Mouse (Mus musculus): ENCODE data around the gene Mfsd5.

Mfsd5 gene

DNA sequence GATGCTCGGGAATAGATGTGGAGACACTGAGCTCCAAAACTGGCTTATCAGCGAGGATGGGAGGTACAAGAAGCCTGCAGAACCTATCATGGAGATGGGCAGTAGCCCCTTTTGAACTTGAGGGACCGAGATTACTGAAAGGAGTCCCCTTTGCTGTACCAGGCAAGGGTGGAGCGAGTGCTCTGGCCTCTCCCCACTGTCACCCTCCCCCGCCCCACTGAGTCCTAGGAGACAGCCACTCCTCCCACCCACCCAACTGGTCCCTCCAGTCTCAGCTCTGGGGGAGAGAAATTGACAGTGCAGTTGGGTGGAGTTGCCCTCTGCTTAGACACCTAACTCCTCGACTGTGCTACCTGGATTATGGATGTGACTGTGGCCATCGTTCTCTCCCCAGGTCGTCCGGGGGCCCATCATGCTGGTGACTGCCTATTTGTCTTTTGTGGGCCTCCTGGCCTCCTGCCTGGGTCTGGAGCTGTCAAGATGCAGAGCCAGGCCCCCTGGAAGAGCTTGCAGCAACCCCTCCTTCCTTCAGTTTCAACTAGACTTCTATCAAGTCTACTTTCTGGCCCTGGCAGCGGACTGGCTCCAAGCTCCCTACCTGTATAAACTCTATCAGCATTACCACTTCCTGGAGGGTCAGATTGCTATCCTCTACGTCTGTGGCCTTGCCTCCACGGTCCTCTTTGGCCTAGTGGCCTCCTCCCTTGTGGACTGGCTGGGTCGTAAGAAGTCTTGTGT lies 698 bp downstream of the Mfsd5 start:
- in situ Hi-C loops (cut with MseI, MboI), result no loop called here

DNA sequence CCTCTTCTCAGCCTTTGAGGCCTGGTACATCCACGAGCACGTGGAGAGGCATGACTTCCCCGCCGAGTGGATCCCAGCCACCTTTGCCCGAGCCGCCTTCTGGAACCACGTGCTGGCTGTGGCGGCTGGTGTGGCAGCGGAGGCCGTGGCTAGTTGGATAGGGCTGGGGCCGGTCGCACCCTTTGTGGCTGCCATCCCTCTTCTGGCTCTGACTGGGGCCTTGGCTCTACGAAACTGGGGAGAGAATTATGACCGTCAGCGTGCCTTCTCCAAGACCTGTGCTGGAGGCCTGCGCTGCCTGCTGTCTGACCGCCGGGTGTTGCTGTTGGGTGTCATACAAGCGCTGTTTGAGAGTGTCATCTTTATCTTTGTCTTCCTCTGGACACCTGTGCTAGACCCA lies 1.4 kb downstream of the Mfsd5 start:
- in situ Hi-C loops (cut with MseI, MboI), result no loop called here

- in situ Hi-C loops (cut with MseI, MboI), result no loop called here
Measured at GRCm38 (mm10) chr15:102282463-102283292, 3.4 kb downstream of the Mfsd5 start.

GRCm38 (mm10) chr15:102283648-102284047 lies 4.4 kb downstream of the Mfsd5 start:
- in situ Hi-C loops (cut with MseI, MboI), result no loop called here

DNA sequence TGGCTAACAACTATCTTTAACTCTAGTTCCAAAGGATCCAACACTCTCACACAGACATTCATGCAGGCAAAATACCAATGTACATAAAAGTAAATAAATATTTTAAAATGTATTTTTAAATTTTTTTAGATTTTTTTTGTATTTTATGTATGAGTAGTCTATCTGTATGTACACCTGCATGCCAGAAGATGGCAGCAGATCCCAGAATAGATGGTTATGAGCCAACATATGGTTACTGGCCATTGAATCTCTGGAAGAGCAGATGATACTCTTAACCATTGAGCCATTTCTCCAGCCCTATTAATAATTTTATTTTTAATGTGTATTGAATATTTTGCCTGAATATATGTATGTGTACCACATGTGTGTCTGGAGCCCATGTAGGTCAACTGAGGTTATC lies 8.1 kb downstream of the Mfsd5 start:
- in situ Hi-C loops (cut with MseI, MboI), result no loop called here

DNA sequence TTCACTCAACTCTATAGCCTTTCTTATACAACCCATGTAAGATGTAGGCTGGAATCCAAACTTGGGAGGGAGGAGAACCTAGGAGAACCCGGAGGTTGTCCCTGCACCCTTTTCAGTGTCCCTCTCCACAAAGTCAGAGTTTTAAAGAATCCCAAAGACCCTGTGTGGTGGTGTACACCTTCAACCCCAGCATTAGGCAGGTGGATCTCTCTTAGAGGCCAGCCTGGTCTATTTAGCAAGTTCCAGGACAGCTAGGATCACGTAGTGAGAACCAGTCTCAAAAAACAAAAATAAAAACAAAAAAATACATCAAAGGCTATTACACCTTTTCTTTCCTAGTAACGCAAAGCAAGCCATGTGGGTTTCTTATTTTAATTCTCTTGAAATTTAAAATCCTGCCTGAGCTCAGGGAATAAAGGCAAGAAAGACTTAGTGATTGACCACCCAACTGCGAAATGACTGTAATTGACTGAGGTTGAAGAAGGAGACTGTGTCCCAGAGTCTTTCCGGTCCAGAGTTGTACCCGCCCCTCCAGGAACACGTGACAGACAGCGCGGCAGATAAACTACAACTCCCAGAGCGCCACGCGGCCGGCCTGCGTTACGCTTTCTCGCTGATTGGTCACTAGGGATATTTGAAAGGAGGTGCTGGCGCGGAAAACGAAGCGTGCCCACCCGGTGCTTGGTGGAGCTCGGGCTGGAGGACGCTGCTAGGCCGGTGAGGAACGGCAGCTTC lies 16.5 kb downstream of the Mfsd5 start, which contains the start of gene Espl1:
Espl1 (plus strand) TSS at position 634 of the 735 bp plus-strand sequence.
- in situ Hi-C loops (cut with MseI, MboI), result no loop called here

DNA sequence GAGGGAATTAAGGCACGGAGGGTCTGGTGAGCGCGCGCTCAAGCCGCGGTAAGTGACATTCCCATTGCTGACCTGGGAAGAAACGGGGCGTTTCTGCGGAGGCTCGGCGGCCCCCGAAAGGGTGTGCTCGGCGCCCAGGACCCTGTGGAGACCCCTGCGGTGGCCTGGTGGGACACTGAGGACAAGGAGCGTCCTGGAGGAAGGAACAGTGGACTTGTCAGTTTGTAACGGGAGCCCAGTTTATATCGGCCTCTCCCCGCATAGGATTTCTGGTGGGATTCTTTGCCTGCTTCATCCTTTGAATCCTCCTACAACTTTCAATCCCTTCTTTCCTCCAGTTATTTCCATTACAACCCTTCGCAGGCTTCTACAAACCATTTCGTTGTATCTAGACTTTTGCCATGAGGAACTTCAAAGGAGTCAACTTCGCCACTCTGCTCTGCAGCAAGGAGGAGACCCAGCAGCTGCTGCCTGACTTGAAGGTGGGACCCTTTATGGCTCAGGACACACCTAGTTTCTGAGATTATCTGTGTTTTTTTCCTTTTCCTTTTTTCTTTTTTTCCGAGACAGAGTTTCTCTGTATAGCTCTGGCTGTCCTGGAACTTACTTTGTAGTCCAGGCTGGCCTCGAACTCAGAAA lies 17.2 kb downstream of the Mfsd5 start:
- in situ Hi-C loops (cut with MseI, MboI), result no loop called here

DNA sequence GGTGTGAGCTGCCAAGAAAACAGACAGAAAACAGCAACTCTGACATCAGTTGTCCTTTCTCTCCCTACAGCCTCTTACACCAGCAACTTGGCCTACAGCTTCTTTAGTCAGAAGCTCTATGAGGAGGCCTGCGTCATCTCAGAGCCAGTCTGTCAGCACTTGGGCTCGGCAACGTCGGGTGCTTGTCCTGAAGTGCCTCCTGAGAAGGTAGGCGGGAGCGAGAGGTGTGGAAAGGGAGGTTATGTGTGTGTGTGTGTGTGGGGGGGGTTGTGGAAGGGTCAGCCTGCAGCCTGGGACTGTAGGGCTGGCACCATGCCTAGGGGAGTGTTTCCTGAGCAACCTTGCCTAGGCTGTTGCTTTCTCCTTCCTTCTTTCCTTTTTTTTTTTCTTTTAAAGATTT lies 23.3 kb downstream of the Mfsd5 start:
- in situ Hi-C loops (cut with MseI, MboI), result no loop called here

DNA sequence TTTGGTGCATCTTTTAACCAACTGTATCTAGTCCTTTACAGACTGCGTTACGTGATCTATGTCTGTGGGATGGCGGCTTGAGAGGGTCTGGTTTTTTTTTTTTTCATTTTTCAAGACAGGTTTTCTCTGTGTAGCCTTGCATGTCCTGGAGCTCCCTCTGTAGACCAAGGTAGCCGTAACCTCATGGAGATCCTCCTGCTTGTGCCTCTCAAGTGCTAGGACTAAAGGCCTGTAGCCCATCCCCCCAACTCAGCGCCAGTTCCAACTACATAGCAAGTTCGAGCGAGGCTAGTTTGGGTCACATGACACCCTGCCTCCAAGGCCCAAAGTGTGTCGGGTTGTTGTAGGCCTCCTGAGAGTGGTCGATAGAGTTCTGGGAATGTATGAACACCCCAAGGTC lies 29.5 kb downstream of the Mfsd5 start:
- in situ Hi-C loops (cut with MseI, MboI), result no loop called here

DNA sequence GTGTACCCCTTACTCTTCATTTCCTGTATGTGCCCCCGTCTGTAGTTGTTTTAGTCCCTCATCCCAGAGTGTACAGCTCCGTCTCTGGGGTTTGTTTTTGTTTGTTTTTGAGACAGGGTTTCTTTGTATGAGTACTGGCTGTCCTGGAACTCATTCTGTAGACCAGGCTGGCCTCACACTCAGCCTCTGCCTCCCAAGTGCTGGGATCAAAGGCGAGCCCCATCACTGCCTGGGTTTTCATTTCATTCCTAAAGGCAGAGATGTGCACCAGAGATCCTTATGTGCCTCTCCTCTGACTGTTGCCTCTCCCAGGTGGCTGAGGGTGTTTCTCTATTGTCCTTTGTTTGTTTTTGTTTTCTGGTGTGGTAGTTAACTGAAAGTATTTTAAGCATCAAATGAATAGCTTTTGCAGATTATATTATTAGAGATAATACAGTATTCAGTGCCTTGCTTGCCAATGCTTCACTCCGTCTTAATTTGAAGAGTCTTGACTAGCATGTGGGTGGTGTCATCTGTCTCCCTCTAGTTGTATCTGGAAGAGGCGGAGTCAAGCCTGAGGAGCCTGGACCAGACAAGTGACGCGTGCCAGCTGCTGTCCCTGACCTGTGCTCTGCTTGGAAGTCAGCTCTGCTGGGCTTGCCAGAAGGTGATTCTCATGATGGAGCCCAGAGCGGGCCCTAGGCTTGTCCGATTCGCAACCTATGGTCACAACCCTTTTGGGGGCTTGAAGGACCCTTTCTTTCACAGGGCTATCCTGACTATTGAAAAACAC lies 31.0 kb downstream of the Mfsd5 start:
- in situ Hi-C loops (cut with MseI, MboI), result no loop called here

GRCm38 (mm10) chr15:102311489-102311888 lies 32.2 kb downstream of the Mfsd5 start:
- in situ Hi-C loops (cut with MseI, MboI), result no loop called here

DNA sequence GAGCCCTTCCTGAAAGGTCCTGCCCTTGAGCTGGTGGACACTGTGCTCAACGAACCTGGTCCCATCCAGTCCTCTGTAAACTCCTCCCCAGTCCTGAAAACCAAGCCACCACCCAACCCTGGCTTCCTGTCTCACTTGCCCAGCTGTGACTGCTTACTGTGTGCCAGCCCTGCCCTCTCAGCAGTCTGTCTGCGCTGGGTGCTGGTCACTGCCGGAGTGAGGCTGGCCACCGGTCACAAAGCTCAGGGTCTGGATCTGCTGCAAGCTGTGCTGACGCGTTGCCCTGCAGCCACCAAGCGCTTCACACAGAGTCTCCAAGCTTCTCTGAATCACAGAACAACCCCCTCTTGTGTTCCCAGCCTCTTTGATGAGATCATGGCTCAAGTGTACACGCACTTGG lies 36.0 kb downstream of the Mfsd5 start:
- in situ Hi-C loops (cut with MseI, MboI), result no loop called here

DNA sequence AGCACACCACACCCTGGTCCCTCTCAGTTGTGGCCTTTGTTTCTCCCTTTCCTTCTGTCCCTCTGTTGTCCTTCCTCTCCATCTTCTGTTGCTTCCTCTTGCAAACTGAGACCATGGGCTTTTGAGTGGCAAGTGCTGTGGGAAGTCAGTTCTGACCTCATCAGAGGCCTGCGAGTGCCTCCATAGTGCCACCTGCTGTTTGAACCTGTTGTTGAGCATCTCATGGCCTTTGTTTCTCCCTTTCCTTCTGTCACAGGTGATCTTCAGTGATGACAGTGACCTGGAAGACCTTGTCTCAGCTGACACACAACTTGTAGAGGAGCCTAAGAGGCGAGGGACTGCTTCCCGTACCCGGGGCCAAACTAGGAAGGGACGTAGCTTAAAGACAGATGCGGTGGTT lies 37.0 kb downstream of the Mfsd5 start:
- in situ Hi-C loops (cut with MseI, MboI), result no loop called here

- in situ Hi-C loops (cut with MseI, MboI), result no loop called here
Measured at GRCm38 (mm10) chr15:102324654-102325473, 45.6 kb downstream of the Mfsd5 start.

GRCm38 (mm10) chr15:102326022-102326576 lies 46.8 kb downstream of the Mfsd5 start, which contains the start of gene Pfdn5:
Gene Pfdn5 (plus strand): TSS chr15:102326116.
- in situ Hi-C loops (cut with MseI, MboI), result no loop called here

DNA sequence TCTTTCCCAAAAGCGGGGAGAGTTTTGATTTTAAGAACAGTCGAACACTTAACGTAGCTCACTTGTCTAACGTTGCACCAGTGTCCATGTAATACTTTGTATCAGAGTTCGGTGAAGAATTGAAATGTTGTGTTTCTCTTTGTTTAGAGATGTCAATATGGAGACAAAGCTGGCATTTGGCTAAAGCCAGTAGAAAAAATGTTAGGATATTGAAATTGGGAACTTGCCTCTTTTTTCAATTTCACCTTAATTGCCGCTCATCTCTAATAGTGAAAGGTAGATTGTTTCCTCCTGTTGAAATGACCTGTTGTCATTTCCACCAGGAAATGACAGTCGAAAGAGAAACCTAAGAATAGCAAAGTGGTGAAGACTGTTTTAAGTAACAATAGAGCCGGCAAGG lies 47.6 kb downstream of the Mfsd5 start:
- in situ Hi-C loops (cut with MseI, MboI), result no loop called here
